Mouse (Mus musculus) liver, embryonic 12.5 days (tissue): ENCODE measurements around the gene Sema6d. TPM values are rescaled to one million over a fixed set of nuclear protein-coding genes. Genes with fewer than 3 reads are reported as not detected.

Experiments
- ATAC-seq: fragments of 200-750 bp; cut with Nextera tagmentation; 2 replicates; pipeline ENCODE4 v1.8.0; 2017; ENCODE audit warnings: moderate number of reproducible peaks, mild to moderate bottlenecking, moderate library complexity
- H3K27ac ChIP-seq: fragments of 300-500 bp; sonication (generic); 2 replicates; pipeline ENCODE4 v1.5.1; 2016; ENCODE audit warnings: mild to moderate bottlenecking
- H3K27me3 ChIP-seq: fragments of 300-500 bp; sonication (generic); replicated peaks from 2 replicates; pipeline ENCODE4 v1.6.1; 2016; ENCODE audit warnings: mild to moderate bottlenecking, moderate library complexity
- H3K36me3 ChIP-seq: fragments of 300-500 bp; sonication (generic); 2 replicates; pipeline ENCODE4 v1.6.1; 2016; ENCODE audit warnings: mild to moderate bottlenecking, moderate library complexity
- H3K4me1 ChIP-seq: fragments of 300-500 bp; sonication (generic); 2 replicates; pipeline ENCODE4 v1.6.1; 2016
- H3K4me2 ChIP-seq: fragments of 300-500 bp; sonication (generic); 2 replicates; pipeline ENCODE4 v1.6.1; 2016; ENCODE audit warnings: mild to moderate bottlenecking, moderate library complexity
- H3K4me3 ChIP-seq: fragments of 300-500 bp; sonication (generic); 2 replicates; pipeline ENCODE4 v1.5.1; 2016; ENCODE audit warnings: mild to moderate bottlenecking, moderate library complexity
- H3K9ac ChIP-seq: fragments of 300-500 bp; sonication (generic); 2 replicates; pipeline ENCODE4 v1.6.1; 2016; ENCODE audit warnings: mild to moderate bottlenecking, moderate library complexity
- H3K9me3 ChIP-seq: fragments of 300-500 bp; sonication (generic); replicated peaks from 2 replicates; pipeline ENCODE4 v1.6.1; 2016; ENCODE audit warnings: mild to moderate bottlenecking, moderate library complexity
- WGBS: fragments of 180-500 bp; shearing (Covaris S2); methylation state at CpG from one replicate; pipeline ENCODE4 v1.1.7; 2016; ENCODE audit not compliant: insufficient replicate concordance; 5-methylcytosine and 5-hydroxymethylcytosine counted together
- polyA plus RNA-seq: library from polyadenylated mRNA; unstranded; fragments of >200 nt; fragmentation: Nextera tagmentation; extraction: Ambion mirVana; gene quantifications from 2 replicates; pipeline ENCODE4 v1.2.1, GENCODE M21; 2016

Gene Sema6d
- polyA plus RNA-seq, 1 experiment from 2014 or later: 5.9 TPM

DNA sequence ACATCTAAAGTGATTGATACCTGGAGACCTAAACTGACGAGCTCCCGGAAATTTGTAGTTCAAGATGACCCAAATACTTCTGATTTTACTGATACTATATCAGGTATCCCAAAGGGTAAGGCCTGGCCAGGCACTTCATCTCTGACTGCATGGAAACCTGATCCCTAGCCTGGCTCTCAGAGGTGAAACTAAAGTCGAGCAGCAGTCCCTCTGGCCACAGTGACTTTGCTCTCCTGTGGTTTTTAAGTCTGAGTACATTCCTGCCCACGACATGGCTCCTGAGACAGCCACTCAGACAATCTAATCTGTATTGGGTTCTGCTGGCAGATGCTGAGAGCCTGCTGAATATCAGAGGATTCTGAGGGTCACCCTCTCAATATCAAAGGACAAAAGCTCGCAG, 572.5 kb downstream of the Sema6d start:
- ATAC-seq: no peak
- Histone ChIP-seq H3K36me3 (peaks cover 22% of the 10 kb centered on the region), H3K4me1 (no peaks in the 10 kb centered on the region), H3K4me2 (no peak overlapping the region), H3K4me3 (no peak overlapping the region), H3K27me3 (no peaks in the 10 kb centered on the region), H3K27ac (no peak overlapping the region), H3K9me3 (no peaks in the 10 kb centered on the region), H3K9ac (no peak overlapping the region)
- 37% methylated on average over 5 of the region's 5 CpGs for WGBS

- no peak overlapping the region for H3K4me2 ChIP-seq
- peaks cover 20% of the 10 kb centered on the region for H3K36me3 ChIP-seq
- H3K9ac ChIP-seq: no peak overlapping the region
- H3K9me3 ChIP-seq: no peaks in the 10 kb centered on the region
- ATAC-seq: no peak
- H3K4me3 ChIP-seq: no peak overlapping the region
- H3K27me3 ChIP-seq: no peaks in the 10 kb centered on the region
- H3K4me1 ChIP-seq: no peaks in the 10 kb centered on the region
- H3K27ac ChIP-seq: no peak overlapping the region
- 86% methylated on average over 16 of the region's 16 CpGs for WGBS
These were observed 574.4 kb downstream of the Sema6d start for GRCm38 (mm10) chr2:124664191-124664590.

- H3K4me2 ChIP-seq: no peak overlapping the region
- H3K9ac ChIP-seq: no peak overlapping the region
- H3K4me1 ChIP-seq: no peaks in the 10 kb centered on the region
- no peaks in the 10 kb centered on the region for H3K27me3 ChIP-seq
- H3K27ac ChIP-seq: no peak overlapping the region
- no peak overlapping the region for H3K4me3 ChIP-seq
- H3K36me3 ChIP-seq: peaks cover 13% of the 10 kb centered on the region; the same call in 1 of the 2 replicates
- ATAC-seq: no peak
- 85% methylated on average over 1 of the region's 1 CpGs for WGBS
- no peaks in the 10 kb centered on the region for H3K9me3 ChIP-seq
These were observed 578.7 kb downstream of the Sema6d start for GRCm38 (mm10) chr2:124668431-124668830.

DNA sequence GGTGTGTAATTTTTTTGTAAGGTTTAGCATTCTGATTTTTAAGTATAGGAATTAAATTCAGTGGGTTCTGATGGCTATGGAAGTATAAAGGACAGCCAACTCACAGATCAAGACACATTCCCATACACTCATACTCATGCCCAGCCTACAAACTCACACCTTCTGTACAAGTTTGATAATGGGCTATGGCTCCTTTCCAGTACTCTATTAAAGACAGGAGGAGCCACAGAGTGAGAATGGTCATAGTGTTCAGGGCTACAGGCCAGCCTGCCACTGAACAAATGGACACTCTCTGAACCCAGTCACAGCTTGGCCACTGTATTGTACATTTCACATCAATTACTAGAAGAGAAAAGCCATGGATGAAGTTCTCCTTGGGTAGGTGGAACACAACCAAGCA, 583.3 kb downstream of the Sema6d start:
- H3K27ac ChIP-seq: no peak overlapping the region
- H3K4me3 ChIP-seq: no peak overlapping the region
- H3K27me3 ChIP-seq: no peaks in the 10 kb centered on the region
- no peak overlapping the region for H3K4me2 ChIP-seq
- no peaks in the 10 kb centered on the region for H3K4me1 ChIP-seq
- no peaks in the 10 kb centered on the region for H3K9me3 ChIP-seq
- ATAC-seq: no peak
- no peak overlapping the region for H3K9ac ChIP-seq
- no peaks in the 10 kb centered on the region for H3K36me3 ChIP-seq

DNA sequence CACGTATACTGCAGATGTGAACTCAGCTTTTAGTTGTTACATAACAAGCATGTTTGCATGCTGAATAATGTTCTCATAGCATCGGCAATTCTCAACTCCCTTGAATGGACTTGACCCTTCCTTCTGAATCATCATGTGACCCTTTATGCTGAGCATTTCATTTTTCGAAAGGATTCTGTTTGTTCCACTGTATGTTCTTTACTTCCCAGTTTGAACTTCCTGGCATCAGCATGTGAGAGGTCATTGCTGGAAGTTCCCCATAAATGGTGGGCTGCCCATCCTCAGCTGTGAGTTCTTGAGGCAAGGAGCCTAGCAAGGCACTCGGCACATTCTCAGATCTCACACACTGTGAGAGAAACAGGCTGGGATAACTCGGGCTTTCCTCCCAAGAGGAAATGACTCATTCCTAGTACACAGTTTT, 594.7 kb downstream of the Sema6d start:
- 50% methylated on average over 5 of the region's 5 CpGs for WGBS

DNA sequence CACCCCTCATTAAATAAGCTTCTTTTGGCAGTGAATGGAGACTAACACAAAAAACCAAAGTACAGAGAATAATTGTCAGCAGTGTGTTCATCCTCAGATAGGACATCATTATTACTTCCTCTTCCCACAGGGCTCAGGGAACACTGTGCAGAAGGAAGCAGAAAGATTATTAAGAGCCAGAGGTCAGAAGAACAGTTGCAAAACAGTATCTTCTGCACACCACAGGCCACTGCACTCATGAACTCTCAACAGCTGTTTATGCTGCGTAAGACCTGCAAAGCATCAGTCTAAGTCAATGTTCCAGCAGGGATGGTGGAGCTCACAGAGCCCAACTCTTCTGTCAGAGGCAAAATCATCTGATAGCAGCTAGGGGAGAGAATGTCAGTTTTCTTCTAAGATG, 600.6 kb downstream of the Sema6d start:
- Histone ChIP-seq H3K4me3 (no peak overlapping the region), H3K27me3 (no peaks in the 10 kb centered on the region), H3K4me1 (no peaks in the 10 kb centered on the region), H3K9me3 (no peaks in the 10 kb centered on the region), H3K36me3 (no peaks in the 10 kb centered on the region), H3K27ac (no peak overlapping the region), H3K4me2 (no peak overlapping the region), H3K9ac (no peak overlapping the region)
- 0 out of 2 replicates have a peak, but pooled peaks have one; percentile 24 for ATAC-seq
- 46% methylated on average over 1 of the region's 1 CpGs for WGBS

More for the DNA sequence above, 594.7 kb downstream of the Sema6d start:
- H3K27ac ChIP-seq: no peak overlapping the region
- H3K36me3 ChIP-seq: no peaks in the 10 kb centered on the region
- H3K9ac ChIP-seq: no peak overlapping the region
- ATAC-seq: no peak
- H3K9me3 ChIP-seq: no peaks in the 10 kb centered on the region
- H3K27me3 ChIP-seq: no peaks in the 10 kb centered on the region
- H3K4me1 ChIP-seq: no peaks in the 10 kb centered on the region
- H3K4me3 ChIP-seq: no peak overlapping the region
- no peak overlapping the region for H3K4me2 ChIP-seq

DNA sequence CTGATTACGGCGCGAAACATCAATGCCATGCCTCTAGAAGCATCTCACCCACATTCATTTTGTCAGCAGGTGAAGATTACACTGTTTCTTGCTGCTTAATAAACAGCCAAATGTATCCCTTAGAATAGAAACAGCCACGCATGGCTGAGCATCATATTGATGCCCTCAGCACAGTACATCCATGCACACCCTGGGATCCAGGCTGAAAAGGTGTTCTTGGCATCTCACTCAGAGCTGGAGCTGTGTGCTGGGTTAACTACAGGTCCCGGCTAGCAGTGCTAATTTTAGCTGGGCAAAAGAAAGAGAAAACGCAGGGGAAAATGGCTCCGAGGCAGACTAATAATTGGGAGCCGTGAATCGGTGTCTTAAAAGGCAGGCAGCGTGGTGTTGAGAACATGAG, 612.9 kb downstream of the Sema6d start:
- H3K4me3 ChIP-seq: no peak overlapping the region
- no peak overlapping the region for H3K9ac ChIP-seq
- no peak overlapping the region for H3K4me2 ChIP-seq
- H3K9me3 ChIP-seq: no peaks in the 10 kb centered on the region
- H3K36me3 ChIP-seq: no peaks in the 10 kb centered on the region
- 79% methylated on average over 10 of the region's 10 CpGs for WGBS
- no peaks in the 10 kb centered on the region for H3K4me1 ChIP-seq
- no peak for ATAC-seq
- no peaks in the 10 kb centered on the region for H3K27me3 ChIP-seq
- no peak overlapping the region for H3K27ac ChIP-seq

DNA sequence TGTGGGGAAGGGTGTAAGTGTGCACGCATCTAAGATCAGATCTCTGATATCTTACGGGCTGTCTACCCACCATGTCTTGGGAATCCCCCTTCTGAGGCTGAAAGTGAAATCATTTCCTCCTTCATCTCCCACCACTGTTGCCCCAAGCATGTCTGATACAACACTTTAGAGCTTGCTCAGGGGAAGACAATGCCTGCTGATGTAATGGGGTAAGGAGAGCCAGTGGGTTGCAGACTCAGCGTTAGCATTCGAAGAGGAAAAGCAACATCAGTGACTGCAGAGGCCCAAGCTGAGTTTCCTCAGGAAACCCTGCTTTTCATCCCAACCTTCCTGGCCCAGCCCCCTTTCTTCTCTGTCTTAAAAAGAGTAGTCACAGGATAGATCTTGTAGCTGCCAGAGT, 615.2 kb downstream of the Sema6d start:
- Histone ChIP-seq H3K4me2 (no peak overlapping the region), H3K27me3 (no peaks in the 10 kb centered on the region), H3K9ac (no peak overlapping the region), H3K4me3 (no peak overlapping the region), H3K9me3 (no peaks in the 10 kb centered on the region), H3K36me3 (no peaks in the 10 kb centered on the region), H3K27ac (no peak overlapping the region), H3K4me1 (no peaks in the 10 kb centered on the region)
- ATAC-seq: no peak
- WGBS: 36% methylated on average over 4 of the region's 4 CpGs

DNA sequence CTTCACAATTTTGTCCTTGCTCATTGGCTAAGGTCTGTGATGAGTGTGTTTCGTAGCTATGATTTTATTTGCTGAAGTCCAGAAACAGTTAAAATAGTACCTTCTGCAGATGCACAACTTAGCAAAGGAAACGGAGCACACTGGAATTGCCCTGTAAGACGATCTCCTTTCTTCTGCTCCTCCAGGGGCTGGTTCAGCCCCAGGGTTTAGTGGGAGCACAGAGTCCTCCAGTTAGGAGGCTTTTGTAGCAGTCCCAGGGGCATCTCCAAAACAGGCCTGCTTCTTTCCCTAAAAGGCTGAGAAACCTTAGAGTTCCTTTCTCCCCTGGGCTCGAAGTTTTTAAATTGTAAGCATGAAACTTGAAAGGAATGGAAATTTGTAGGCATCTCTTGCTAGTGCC, 616.0 kb downstream of the Sema6d start:
- H3K4me2 ChIP-seq: no peak overlapping the region
- no peaks in the 10 kb centered on the region for H3K36me3 ChIP-seq
- H3K9ac ChIP-seq: no peak overlapping the region
- ATAC-seq: no peak
- WGBS: 46% methylated on average over 4 of the region's 4 CpGs
- no peaks in the 10 kb centered on the region for H3K27me3 ChIP-seq
- no peak overlapping the region for H3K27ac ChIP-seq
- H3K9me3 ChIP-seq: no peaks in the 10 kb centered on the region
- no peak overlapping the region for H3K4me3 ChIP-seq
- H3K4me1 ChIP-seq: no peaks in the 10 kb centered on the region

GRCm38 (mm10) chr2:124706896-124707295, 617.1 kb downstream of the Sema6d start:
- Histone ChIP-seq H3K4me1 (no peaks in the 10 kb centered on the region), H3K27me3 (no peaks in the 10 kb centered on the region), H3K9ac (no peak overlapping the region), H3K27ac (no peak overlapping the region), H3K36me3 (no peaks in the 10 kb centered on the region), H3K9me3 (no peaks in the 10 kb centered on the region), H3K4me2 (no peak overlapping the region), H3K4me3 (no peak overlapping the region)
- ATAC-seq: no peak
- 61% methylated on average over 7 of the region's 7 CpGs for WGBS
